Mouse (Mus musculus): ENCODE results near the gene Mthfd1. TPM values are rescaled to one million over a fixed set of nuclear protein-coding genes. Genes with fewer than 3 reads are reported as not detected.

Gene Mthfd1
- polyA plus RNA-seq, 1 experiment, result 6.1 TPM

DNA sequence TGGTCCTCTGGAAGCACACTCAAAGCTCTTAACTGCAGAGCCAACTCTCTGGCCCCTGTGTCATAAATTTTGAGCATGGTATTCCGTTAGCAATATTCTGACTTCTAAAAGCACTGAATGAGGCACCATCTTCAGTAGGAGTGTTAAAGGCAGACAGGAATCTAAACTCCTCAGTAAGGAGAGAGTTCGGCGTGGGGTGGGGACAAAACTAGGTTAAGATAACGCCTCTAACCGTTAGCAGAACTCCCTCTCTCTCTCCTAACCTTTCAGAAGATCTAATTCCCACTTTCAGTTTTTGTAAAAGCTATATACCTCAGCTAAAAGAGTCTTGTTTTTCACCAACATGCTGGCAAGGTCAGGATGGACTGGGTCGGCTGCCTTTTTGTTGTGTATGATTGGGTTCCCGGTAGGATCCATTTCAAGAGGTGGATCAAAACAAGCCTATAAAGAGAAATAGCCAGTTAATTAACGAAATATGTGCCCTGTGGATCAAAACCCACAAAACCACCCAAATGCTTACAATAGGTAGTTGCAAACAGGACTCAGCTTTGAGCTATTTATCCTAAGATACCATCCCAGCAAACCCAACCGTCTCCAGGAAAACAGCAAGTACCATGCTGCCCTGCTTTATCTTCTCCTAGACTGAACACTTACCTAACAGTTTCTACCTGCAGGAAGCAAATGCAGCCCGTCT is 15.8 kb upstream of the Mthfd1 start:
- no peaks in the 10 kb centered on the region; the same call in 1 of the 2 replicates for H3K4me1 ChIP-seq (ENCODE audit: control insufficient read depth, insufficient read depth, low read length)
- no peak overlapping the region for H3K4me3 ChIP-seq (ENCODE audit: control insufficient read depth, low read depth, low read length)
- H3K27me3 ChIP-seq (ENCODE audit: control insufficient read depth, insufficient read depth, low read length), result no peaks in the 10 kb centered on the region
- TF ChIP-seq CTCF (IDR thresholded peaks at IDR 0.05; ENCODE audit: control insufficient read depth, insufficient read depth, insufficient replicate concordance, low read depth, low read length) (no peak), POLR2A (IDR thresholded peaks at IDR 0.05; ENCODE audit: control insufficient read depth, low read depth, low read length) (no peak)
- H3K27ac ChIP-seq (ENCODE audit: control insufficient read depth, insufficient read depth, low read depth, low read length), result no peak overlapping the region
- H3K36me3 ChIP-seq (ENCODE audit: control insufficient read depth, insufficient read depth, low read length), result no peaks in the 10 kb centered on the region

GRCm38 (mm10) chr12:76239839-76240571 is 15.1 kb upstream of the Mthfd1 start:
- TF ChIP-seq POLR2A (IDR thresholded peaks at IDR 0.05; ENCODE audit: control insufficient read depth, low read depth, low read length) (no peak), CTCF (IDR thresholded peaks at IDR 0.05; ENCODE audit: control insufficient read depth, insufficient read depth, insufficient replicate concordance, low read depth, low read length) (no peak)
- Histone ChIP-seq H3K4me3 (ENCODE audit: control insufficient read depth, low read depth, low read length) (no peak overlapping the region), H3K27ac (ENCODE audit: control insufficient read depth, insufficient read depth, low read depth, low read length) (no peak overlapping the region), H3K27me3 (ENCODE audit: control insufficient read depth, insufficient read depth, low read length) (no peaks in the 10 kb centered on the region), H3K4me1 (ENCODE audit: control insufficient read depth, insufficient read depth, low read length) (no peaks in the 10 kb centered on the region; the same call in none of the 2 replicates), H3K36me3 (ENCODE audit: control insufficient read depth, insufficient read depth, low read length) (no peaks in the 10 kb centered on the region)

DNA sequence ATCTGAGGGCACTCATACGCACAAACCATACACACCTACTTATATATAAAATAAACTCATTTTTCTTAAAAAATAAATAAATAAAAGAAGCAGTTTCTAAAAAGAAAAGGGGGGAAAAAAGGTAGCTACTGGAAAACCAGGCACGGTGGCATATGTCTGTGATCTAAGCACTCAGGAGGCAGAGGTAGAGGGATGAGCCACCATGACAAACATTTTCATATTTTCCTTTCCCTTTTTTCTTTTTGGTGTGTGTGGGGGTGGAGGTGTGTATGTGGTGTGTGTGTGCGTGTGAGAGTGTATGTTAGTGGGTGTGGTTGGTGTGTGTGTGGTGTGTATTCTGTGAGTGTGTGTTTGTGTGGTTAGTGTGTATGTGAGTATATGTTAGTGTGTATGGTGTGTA is 14.4 kb upstream of the Mthfd1 start:
- Histone ChIP-seq H3K4me1 (ENCODE audit: control insufficient read depth, insufficient read depth, low read length) (no peaks in the 10 kb centered on the region; the same call in none of the 2 replicates), H3K27me3 (ENCODE audit: control insufficient read depth, insufficient read depth, low read length) (no peaks in the 10 kb centered on the region), H3K27ac (ENCODE audit: control insufficient read depth, insufficient read depth, low read depth, low read length) (no peak overlapping the region), H3K36me3 (ENCODE audit: control insufficient read depth, insufficient read depth, low read length) (no peaks in the 10 kb centered on the region), H3K4me3 (ENCODE audit: control insufficient read depth, low read depth, low read length) (no peak overlapping the region)
- no peak for TF ChIP-seq CTCF (IDR thresholded peaks at IDR 0.05; ENCODE audit: control insufficient read depth, insufficient read depth, insufficient replicate concordance, low read depth, low read length)
- TF ChIP-seq POLR2A (IDR thresholded peaks at IDR 0.05; ENCODE audit: control insufficient read depth, low read depth, low read length), result no peak

DNA sequence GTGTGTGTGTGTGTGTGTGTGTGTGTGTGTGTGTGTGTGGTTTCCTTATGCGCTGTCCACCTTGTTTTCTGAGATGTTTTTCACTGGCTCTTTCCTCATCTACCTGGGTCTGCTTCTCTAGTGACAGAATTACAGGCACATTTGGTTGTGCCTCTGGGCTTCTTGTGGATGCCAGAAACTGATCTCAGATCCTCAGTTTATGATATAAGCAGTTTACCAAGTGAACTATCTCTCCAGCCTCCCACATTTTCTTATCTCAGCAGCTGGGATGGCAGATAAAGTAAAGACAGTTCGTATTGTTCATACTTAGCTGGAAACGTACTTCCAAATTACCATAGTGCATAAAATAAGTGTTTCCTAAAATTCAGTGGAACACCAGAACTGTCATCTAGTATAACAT is 14.0 kb upstream of the Mthfd1 start:
- Histone ChIP-seq H3K27ac (ENCODE audit: control insufficient read depth, insufficient read depth, low read depth, low read length) (no peak overlapping the region), H3K4me3 (ENCODE audit: control insufficient read depth, low read depth, low read length) (no peak overlapping the region), H3K36me3 (ENCODE audit: control insufficient read depth, insufficient read depth, low read length) (no peaks in the 10 kb centered on the region), H3K27me3 (ENCODE audit: control insufficient read depth, insufficient read depth, low read length) (no peaks in the 10 kb centered on the region), H3K4me1 (ENCODE audit: control insufficient read depth, insufficient read depth, low read length) (no peaks in the 10 kb centered on the region; the same call in none of the 2 replicates)
- no peak for TF ChIP-seq POLR2A (IDR thresholded peaks at IDR 0.05; ENCODE audit: control insufficient read depth, low read depth, low read length)
- no peak for TF ChIP-seq CTCF (IDR thresholded peaks at IDR 0.05; ENCODE audit: control insufficient read depth, insufficient read depth, insufficient replicate concordance, low read depth, low read length)

GRCm38 (mm10) chr12:76241833-76242232 is 13.3 kb upstream of the Mthfd1 start:
- H3K36me3 ChIP-seq (ENCODE audit: control insufficient read depth, insufficient read depth, low read length), result no peaks in the 10 kb centered on the region
- no peaks in the 10 kb centered on the region for H3K27me3 ChIP-seq (ENCODE audit: control insufficient read depth, insufficient read depth, low read length)
- no peak overlapping the region for H3K27ac ChIP-seq (ENCODE audit: control insufficient read depth, insufficient read depth, low read depth, low read length)
- H3K4me3 ChIP-seq (ENCODE audit: control insufficient read depth, low read depth, low read length), result no peak overlapping the region
- no peaks in the 10 kb centered on the region; the same call in none of the 2 replicates for H3K4me1 ChIP-seq (ENCODE audit: control insufficient read depth, insufficient read depth, low read length)
- TF ChIP-seq CTCF (IDR thresholded peaks at IDR 0.05; ENCODE audit: control insufficient read depth, insufficient read depth, insufficient replicate concordance, low read depth, low read length) (no peak), POLR2A (IDR thresholded peaks at IDR 0.05; ENCODE audit: control insufficient read depth, low read depth, low read length) (no peak)

- Histone ChIP-seq H3K27me3 (ENCODE audit: control insufficient read depth, insufficient read depth, low read length) (no peaks in the 10 kb centered on the region), H3K4me1 (ENCODE audit: control insufficient read depth, insufficient read depth, low read length) (no peaks in the 10 kb centered on the region; the same call in none of the 2 replicates), H3K27ac (ENCODE audit: control insufficient read depth, insufficient read depth, low read depth, low read length) (no peak overlapping the region), H3K36me3 (ENCODE audit: control insufficient read depth, insufficient read depth, low read length) (no peaks in the 10 kb centered on the region), H3K4me3 (ENCODE audit: control insufficient read depth, low read depth, low read length) (peak overlapping the region; percentile 73)
- TF ChIP-seq POLR2A (IDR thresholded peaks at IDR 0.05; ENCODE audit: control insufficient read depth, low read depth, low read length) (no peak), CTCF (IDR thresholded peaks at IDR 0.05; ENCODE audit: control insufficient read depth, insufficient read depth, insufficient replicate concordance, low read depth, low read length) (no peak)
Observed at GRCm38 (mm10) chr12:76244981-76245380, 10.1 kb upstream of the Mthfd1 start.

DNA sequence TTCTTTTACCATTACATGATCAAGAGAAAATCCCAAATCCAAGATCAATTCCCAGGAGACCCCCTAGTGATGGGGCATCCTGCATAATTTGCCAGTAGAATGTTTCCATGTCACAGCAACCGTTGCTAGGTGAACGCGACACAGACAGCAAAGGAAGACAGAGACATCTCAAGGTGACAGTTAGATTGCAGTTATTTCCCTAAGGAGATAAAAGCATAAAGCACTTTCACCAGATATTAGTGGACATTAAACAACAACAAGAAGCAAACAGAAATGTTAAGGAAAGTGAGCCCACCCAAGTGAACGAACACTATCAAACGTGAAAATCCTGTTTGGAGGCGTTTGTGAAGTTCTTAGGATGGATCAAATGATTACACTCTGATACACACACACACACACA is 8.5 kb upstream of the Mthfd1 start, which contains the start of gene Tex21:
TSS of gene Tex21 (minus strand) at position 101 of the 400 bp plus-strand sequence.
- no peaks in the 10 kb centered on the region for H3K27me3 ChIP-seq (ENCODE audit: control insufficient read depth, insufficient read depth, low read length)
- H3K27ac ChIP-seq (ENCODE audit: control insufficient read depth, insufficient read depth, low read depth, low read length), result no peak within 1 kb of the TSS
- no peaks in the 10 kb centered on the region; the same call in 1 of the 2 replicates for H3K4me1 ChIP-seq (ENCODE audit: control insufficient read depth, insufficient read depth, low read length)
- no peaks in the 10 kb centered on the region for H3K36me3 ChIP-seq (ENCODE audit: control insufficient read depth, insufficient read depth, low read length)
- TF ChIP-seq CTCF (IDR thresholded peaks at IDR 0.05; ENCODE audit: control insufficient read depth, insufficient read depth, insufficient replicate concordance, low read depth, low read length), result no peak
- no peak for TF ChIP-seq POLR2A (IDR thresholded peaks at IDR 0.05; ENCODE audit: control insufficient read depth, low read depth, low read length)
- H3K4me3 ChIP-seq (ENCODE audit: control insufficient read depth, low read depth, low read length), result peak within 1 kb of the TSS; percentile 65

All from testis, adult 2 months (tissue).